Mouse (Mus musculus) cortical plate, adult 2 months (tissue): ENCODE measurements around the gene Ptprd.

Experiments
- CTCF ChIP-seq: fragments of 200-500 bp; IDR thresholded peaks from 2 replicates; pipeline ENCODE4 v1.5.1; 2011; ENCODE audit warnings: mild to moderate bottlenecking, control low read depth, low read length; ENCODE audit not compliant: insufficient read depth; ENCODE audit errors: extremely low read depth
- POLR2A ChIP-seq: fragments of 200-500 bp; IDR thresholded peaks from 2 replicates; pipeline ENCODE4 v1.6.1; 2011; ENCODE audit warnings: mild to moderate bottlenecking, low read length, control low read depth; ENCODE audit not compliant: insufficient read depth; ENCODE audit errors: extremely low read depth

- TF ChIP-seq CTCF (no peak), POLR2A (no peak)
Measured at GRCm38 (mm10) chr4:76422113-76422512, 1789.6 kb downstream of the Ptprd start.
